Mouse (Mus musculus): ENCODE measurements around the gene Bicc1.

- TF ChIP-seq CTCF (IDR thresholded peaks at IDR 0.05; ENCODE audit: low read depth, low read length) (no peak), GATA1 (IDR thresholded peaks at IDR 0.05; ENCODE audit: borderline replicate concordance, low read length) (no peak), POLR2AphosphoS5 (IDR thresholded peaks at IDR 0.05; ENCODE audit: insufficient replicate concordance, low read depth, low read length) (no peak), TAL1 (conservative IDR thresholded peaks at IDR 0.05; ENCODE audit: low read depth, low read length) (no peak), GATA2 (IDR thresholded peaks at IDR 0.05; ENCODE audit: borderline replicate concordance, low read depth, low read length) (no peak)
Observed at GRCm38 (mm10) chr10:71200964-71201363, 41.5 kb upstream of the Bicc1 start.

Measured in G1E (cell line).